Mouse (Mus musculus): ENCODE measurements at regions not wholly inside any gene's neighbourhood (a gene's known extent, or its start where the extent isn't known, plus 50 kb on each side); places are given as distances from the start of the nearest gene placed in this dataset.

- no peak overlapping the region for H3K27ac ChIP-seq
- no peaks in the 10 kb centered on the region for H3K27me3 ChIP-seq
- no peak overlapping the region for H3K4me3 ChIP-seq
- no peaks in the 10 kb centered on the region for H3K36me3 ChIP-seq
- H3K9me3 ChIP-seq = peaks cover 5% of the 10 kb centered on the region; the same call in 1 of the 2 replicates
- no peak for ATAC-seq (ENCODE audit: insufficient number of reproducible peaks, insufficient read depth, low FRiP score, low TSS enrichment, low read depth)
- no peak overlapping the region for H3K9ac ChIP-seq
- H3K4me1 ChIP-seq = no peaks in the 10 kb centered on the region
- WGBS = 85% methylated on average over 3 of the region's 3 CpGs
- H3K4me2 ChIP-seq = no peak overlapping the region
These were observed 633.0 kb downstream of the Dok5 start for GRCm38 (mm10) chr2:171364621-171365020.

GRCm38 (mm10) chr2:171363381-171363780 is 631.8 kb downstream of the Dok5 start:
- 88% methylated on average over 3 of the region's 3 CpGs for WGBS
- no peak overlapping the region for H3K27ac ChIP-seq
- no peak for ATAC-seq (ENCODE audit: insufficient number of reproducible peaks, insufficient read depth, low FRiP score, low TSS enrichment, low read depth)
- peaks cover 5% of the 10 kb centered on the region; the same call in 1 of the 2 replicates for H3K9me3 ChIP-seq
- no peaks in the 10 kb centered on the region for H3K27me3 ChIP-seq
- no peak overlapping the region for H3K4me2 ChIP-seq
- no peak overlapping the region for H3K9ac ChIP-seq
- H3K36me3 ChIP-seq = no peaks in the 10 kb centered on the region
- H3K4me1 ChIP-seq = no peaks in the 10 kb centered on the region
- no peak overlapping the region for H3K4me3 ChIP-seq

DNA sequence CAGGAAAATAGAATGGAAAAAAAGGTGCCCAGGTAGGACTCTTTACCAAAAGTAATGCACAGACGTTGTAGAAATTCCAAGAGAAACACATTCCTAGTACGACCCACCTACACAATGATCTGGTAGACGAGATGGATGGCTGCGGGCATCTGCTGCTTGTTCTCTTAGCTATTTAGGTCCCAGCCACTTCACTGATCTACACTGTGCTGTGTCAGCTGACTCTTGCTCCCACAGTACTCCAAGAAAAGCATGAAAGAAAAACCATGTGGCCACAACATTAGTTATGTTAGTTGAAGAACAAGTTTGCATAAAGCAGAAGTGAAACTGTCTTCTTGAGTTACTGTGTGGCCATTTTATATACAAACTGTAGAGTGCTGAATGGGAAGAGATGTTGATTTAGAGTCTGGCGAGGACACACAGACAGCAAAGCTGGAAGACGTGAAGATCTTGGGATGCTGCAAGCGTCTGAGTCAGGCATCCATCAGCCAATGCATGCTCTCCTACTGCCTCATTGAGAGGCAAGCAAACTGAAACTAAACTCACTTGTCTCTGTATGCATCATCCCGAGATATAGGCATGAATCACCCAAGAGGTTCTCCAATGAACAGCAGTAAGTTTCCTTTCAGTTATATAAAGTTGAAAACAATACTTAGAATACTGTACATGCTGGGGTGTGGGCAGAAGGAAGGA is 626.6 kb downstream of the Dok5 start:
- Histone ChIP-seq H3K4me2 (no peak overlapping the region), H3K4me3 (no peak overlapping the region), H3K27me3 (no peaks in the 10 kb centered on the region), H3K4me1 (no peaks in the 10 kb centered on the region), H3K36me3 (no peaks in the 10 kb centered on the region), H3K9me3 (0 out of 2 replicates have a peak, but pooled peaks cover 3% of the 10 kb centered on the region), H3K9ac (no peak overlapping the region), H3K27ac (no peak overlapping the region)
- 82% methylated on average over 8 of the region's 8 CpGs for WGBS
- ATAC-seq (ENCODE audit: insufficient number of reproducible peaks, insufficient read depth, low FRiP score, low TSS enrichment, low read depth) = no peak

- H3K4me1 ChIP-seq = no peaks in the 10 kb centered on the region
- no peak for ATAC-seq (ENCODE audit: insufficient number of reproducible peaks, insufficient read depth, low FRiP score, low TSS enrichment, low read depth)
- H3K4me2 ChIP-seq = no peak overlapping the region
- H3K36me3 ChIP-seq = no peaks in the 10 kb centered on the region
- WGBS = 93% methylated on average over 2 of the region's 2 CpGs
- no peak overlapping the region for H3K27ac ChIP-seq
- no peaks in the 10 kb centered on the region for H3K9me3 ChIP-seq
- H3K4me3 ChIP-seq = no peak overlapping the region
- H3K27me3 ChIP-seq = no peaks in the 10 kb centered on the region
- no peak overlapping the region for H3K9ac ChIP-seq
These were observed 616.5 kb downstream of the Dok5 start for GRCm38 (mm10) chr2:171348156-171348555.

DNA sequence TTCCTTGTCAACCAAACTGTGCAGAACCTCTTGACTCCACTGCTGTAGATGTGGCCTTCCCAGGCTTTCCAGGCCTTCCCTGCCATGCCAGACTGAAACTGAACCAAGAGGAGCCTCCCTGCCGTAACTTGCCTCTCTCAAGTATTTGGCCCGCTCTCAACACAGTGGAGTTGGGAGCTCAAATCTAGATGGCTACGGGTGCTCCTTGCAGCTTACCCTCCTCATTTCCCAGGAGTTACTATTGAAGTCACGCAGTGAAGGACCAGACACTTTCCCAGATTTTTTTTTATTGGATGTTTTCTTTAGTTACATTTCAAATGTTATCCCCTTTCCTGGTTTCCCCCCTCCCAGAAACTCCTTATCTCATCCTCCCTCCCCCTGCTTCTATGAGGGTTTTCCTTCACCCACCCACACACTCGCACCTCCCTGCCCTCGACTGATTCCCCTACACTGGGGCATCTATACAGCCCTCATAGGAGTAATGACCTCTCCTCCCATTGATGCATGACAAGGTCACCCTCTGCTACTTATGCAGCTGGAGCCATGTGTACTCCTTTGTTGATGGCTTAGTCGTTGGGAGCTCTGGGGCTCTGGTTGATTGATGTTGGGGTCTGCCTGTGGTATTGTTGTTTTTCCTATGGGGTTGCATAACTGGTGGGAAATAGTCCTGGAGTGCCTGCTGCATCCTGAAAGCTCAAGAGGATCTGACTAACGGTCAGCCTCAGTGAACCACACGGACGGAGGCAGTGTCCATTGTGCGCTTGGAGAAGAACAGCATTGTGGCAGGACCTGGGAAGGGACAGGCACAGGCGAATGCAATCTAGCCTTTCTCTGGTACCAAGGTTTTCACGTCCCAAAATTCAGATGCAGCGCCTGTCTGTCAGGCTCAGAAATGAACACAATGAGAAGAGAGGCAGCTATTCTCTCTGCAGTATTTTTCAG is 602.5 kb downstream of the Dok5 start:
- ATAC-seq (ENCODE audit: insufficient number of reproducible peaks, insufficient read depth, low FRiP score, low TSS enrichment, low read depth) = no peak
- Histone ChIP-seq H3K36me3 (no peaks in the 10 kb centered on the region), H3K4me1 (no peaks in the 10 kb centered on the region), H3K4me3 (no peak overlapping the region), H3K4me2 (no peak overlapping the region), H3K27me3 (no peaks in the 10 kb centered on the region), H3K9ac (no peak overlapping the region), H3K27ac (no peak overlapping the region), H3K9me3 (no peaks in the 10 kb centered on the region)
- WGBS = 75% methylated on average over 14 of the region's 14 CpGs

- H3K4me1 ChIP-seq = no peaks in the 10 kb centered on the region
- no peaks in the 10 kb centered on the region for H3K9me3 ChIP-seq
- H3K4me2 ChIP-seq = no peak overlapping the region
- H3K9ac ChIP-seq = no peak overlapping the region
- H3K27me3 ChIP-seq = no peaks in the 10 kb centered on the region
- H3K27ac ChIP-seq = no peak overlapping the region
- ATAC-seq (ENCODE audit: insufficient number of reproducible peaks, insufficient read depth, low FRiP score, low TSS enrichment, low read depth) = no peak
- 74% methylated on average over 8 of the region's 8 CpGs for WGBS
- no peaks in the 10 kb centered on the region for H3K36me3 ChIP-seq
- H3K4me3 ChIP-seq = no peak overlapping the region
These were observed 601.2 kb downstream of the Dok5 start for GRCm38 (mm10) chr2:171332826-171333225.

- H3K4me3 ChIP-seq = no peak overlapping the region
These were observed 599.9 kb downstream of the Dok5 start for GRCm38 (mm10) chr2:171331529-171331928.

DNA sequence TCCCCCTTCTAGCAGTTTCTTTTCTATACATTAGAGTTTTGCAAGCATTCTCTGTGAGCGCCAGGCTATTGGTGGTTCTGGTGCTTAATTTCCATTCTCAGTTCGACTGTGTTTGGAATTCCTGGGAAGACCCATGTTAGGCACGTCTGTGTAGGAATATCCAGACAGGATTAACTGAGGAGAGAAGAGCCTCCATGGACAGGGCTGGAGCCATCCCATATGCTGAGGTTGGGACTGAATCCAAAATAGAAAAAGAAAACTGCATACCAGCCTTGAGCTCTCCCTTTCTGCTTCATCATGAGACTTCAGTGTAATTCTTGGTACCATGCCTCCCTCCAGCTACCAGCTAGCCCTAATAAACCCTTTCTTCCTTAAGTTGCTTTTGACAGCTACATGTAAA is 595.3 kb downstream of the Dok5 start:
- WGBS = 57% methylated on average over 3 of the region's 3 CpGs
- no peak for ATAC-seq (ENCODE audit: insufficient number of reproducible peaks, insufficient read depth, low FRiP score, low TSS enrichment, low read depth)

More at GRCm38 (mm10) chr2:171331529-171331928, 599.9 kb downstream of the Dok5 start:
- H3K4me2 ChIP-seq = no peak overlapping the region
- no peaks in the 10 kb centered on the region for H3K9me3 ChIP-seq
- H3K4me1 ChIP-seq = 0 out of 2 replicates have a peak, but pooled peaks cover 4% of the 10 kb centered on the region
- WGBS = 90% methylated on average over 3 of the region's 3 CpGs
- no peak for ATAC-seq (ENCODE audit: insufficient number of reproducible peaks, insufficient read depth, low FRiP score, low TSS enrichment, low read depth)
- H3K9ac ChIP-seq = no peak overlapping the region
- H3K27ac ChIP-seq = no peak overlapping the region
- H3K36me3 ChIP-seq = no peaks in the 10 kb centered on the region
- no peaks in the 10 kb centered on the region for H3K27me3 ChIP-seq

DNA sequence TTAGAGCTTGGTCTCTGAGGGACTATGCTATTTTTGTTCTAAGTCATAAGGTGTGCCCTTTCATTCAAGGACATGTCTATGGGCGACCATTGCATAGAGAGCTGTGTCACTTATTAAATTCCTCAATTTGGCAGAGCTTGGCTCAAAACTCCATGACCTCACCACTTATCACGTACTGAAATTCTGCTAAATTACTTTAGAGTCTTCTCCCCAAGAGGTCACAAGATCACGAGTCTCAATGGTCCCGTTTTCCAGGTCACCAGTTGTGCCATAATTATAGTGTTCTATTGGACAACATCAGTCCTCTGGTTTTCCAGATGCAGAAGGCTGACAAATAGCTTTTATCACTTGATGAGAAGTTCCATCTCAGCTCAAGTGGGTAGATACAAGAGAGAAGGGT is 576.9 kb downstream of the Dok5 start:
- Histone ChIP-seq H3K36me3 (no peaks in the 10 kb centered on the region), H3K9me3 (no peaks in the 10 kb centered on the region), H3K27me3 (no peaks in the 10 kb centered on the region), H3K9ac (no peak overlapping the region), H3K4me2 (no peak overlapping the region), H3K4me3 (no peak overlapping the region), H3K4me1 (peaks cover 5% of the 10 kb centered on the region), H3K27ac (no peak overlapping the region)
- ATAC-seq (ENCODE audit: insufficient number of reproducible peaks, insufficient read depth, low FRiP score, low TSS enrichment, low read depth) = no peak
- WGBS = 79% methylated on average over 4 of the region's 4 CpGs

More for the DNA sequence above, 595.3 kb downstream of the Dok5 start:
- Histone ChIP-seq H3K36me3 (no peaks in the 10 kb centered on the region), H3K4me1 (0 out of 2 replicates have a peak, but pooled peaks cover 4% of the 10 kb centered on the region), H3K9me3 (no peaks in the 10 kb centered on the region), H3K4me2 (no peak overlapping the region), H3K27ac (no peak overlapping the region), H3K9ac (no peak overlapping the region), H3K27me3 (no peaks in the 10 kb centered on the region), H3K4me3 (no peak overlapping the region)

GRCm38 (mm10) chr2:171306000-171306399 is 574.4 kb downstream of the Dok5 start:
- peak overlapping the region; percentile 34 for H3K4me2 ChIP-seq
- H3K27me3 ChIP-seq = no peaks in the 10 kb centered on the region
- 22% methylated on average over 12 of the region's 12 CpGs for whole genome bisulfite sequencing
- H3K9ac ChIP-seq = no peak overlapping the region
- no peak for ATAC-seq (ENCODE audit: insufficient number of reproducible peaks, insufficient read depth, low FRiP score, low TSS enrichment, low read depth)
- 0 out of 2 replicates have a peak overlapping the region, but pooled peaks have one; percentile 3 for H3K4me3 ChIP-seq
- H3K4me1 ChIP-seq = peaks cover 5% of the 10 kb centered on the region
- no peaks in the 10 kb centered on the region for H3K36me3 ChIP-seq
- no peaks in the 10 kb centered on the region for H3K9me3 ChIP-seq
- no peak overlapping the region for H3K27ac ChIP-seq

- Histone ChIP-seq H3K27me3 (no peaks in the 10 kb centered on the region), H3K4me1 (0 out of 2 replicates have a peak, but pooled peaks cover 6% of the 10 kb centered on the region), H3K9me3 (no peaks in the 10 kb centered on the region), H3K4me3 (no peak overlapping the region), H3K9ac (no peak overlapping the region), H3K4me2 (no peak overlapping the region), H3K36me3 (no peaks in the 10 kb centered on the region), H3K27ac (no peak overlapping the region)
- 20% methylated on average over 5 of the region's 5 CpGs for whole genome bisulfite sequencing
- no peak for ATAC-seq (ENCODE audit: insufficient number of reproducible peaks, insufficient read depth, low FRiP score, low TSS enrichment, low read depth)
These were observed 566.9 kb downstream of the Dok5 start for GRCm38 (mm10) chr2:171298519-171298918.
